Mouse (Mus musculus) lung, postnatal 25 days (tissue): ENCODE results near the gene Megf8.
A peak's percentile ranks its signal among the peaks of the same experiment; 100 is the strongest.

Experiments
- DNase-seq: peaks from one replicate; pipeline ENCODE4 v3.0.0; 2022; ENCODE audit warnings: low spot score

Megf8 gene

GRCm38 (mm10) chr7:25279076-25279860 is 37.7 kb upstream of the Megf8 start:
- DNase-seq = peak; percentile 87

- peak; percentile 72 for DNase-seq
Observed at GRCm38 (mm10) chr7:25279861-25280791, 36.8 kb upstream of the Megf8 start.

- DNase-seq = no peak
Observed at GRCm38 (mm10) chr7:25281166-25281733, 35.7 kb upstream of the Megf8 start.

- DNase-seq = peak; percentile 97
Observed at GRCm38 (mm10) chr7:25281734-25282601, 35.0 kb upstream of the Megf8 start.

- DNase-seq = peak; percentile 25
Observed at GRCm38 (mm10) chr7:25282731-25283211, 34.2 kb upstream of the Megf8 start.

- peak; percentile 17 for DNase-seq
Observed at GRCm38 (mm10) chr7:25283637-25284036, 33.3 kb upstream of the Megf8 start.

GRCm38 (mm10) chr7:25284171-25284570 is 32.8 kb upstream of the Megf8 start:
- DNase-seq = no peak

GRCm38 (mm10) chr7:25284766-25285165 is 32.2 kb upstream of the Megf8 start:
- no peak for DNase-seq

- DNase-seq = no peak
Observed at GRCm38 (mm10) chr7:25285511-25286238, 31.3 kb upstream of the Megf8 start.

- no peak for DNase-seq
Observed at GRCm38 (mm10) chr7:25286989-25287388, 30.0 kb upstream of the Megf8 start.

GRCm38 (mm10) chr7:25288011-25288410 is 29.0 kb upstream of the Megf8 start:
- no peak for DNase-seq

GRCm38 (mm10) chr7:25288721-25289120 is 28.2 kb upstream of the Megf8 start:
- DNase-seq = no peak

- no peak for DNase-seq
Observed at GRCm38 (mm10) chr7:25289925-25290324, 27.0 kb upstream of the Megf8 start.

- DNase-seq = no peak
Observed at GRCm38 (mm10) chr7:25290463-25290862, 26.5 kb upstream of the Megf8 start.

- no peak for DNase-seq
Observed at GRCm38 (mm10) chr7:25290911-25291310, 26.1 kb upstream of the Megf8 start.

GRCm38 (mm10) chr7:25292107-25292506 is 24.9 kb upstream of the Megf8 start:
- DNase-seq = no peak

- DNase-seq = no peak
Observed at GRCm38 (mm10) chr7:25293191-25293739, 23.7 kb upstream of the Megf8 start.

GRCm38 (mm10) chr7:25294495-25294894 is 22.5 kb upstream of the Megf8 start:
- no peak for DNase-seq

GRCm38 (mm10) chr7:25294960-25295722 is 21.8 kb upstream of the Megf8 start:
- no peak for DNase-seq
